Mouse (Mus musculus) forebrain, embryonic 16.5 days (tissue): Measurements from ENCODE around the gene Jam2. TPM values are rescaled to one million over a fixed set of nuclear protein-coding genes. Genes with fewer than 3 reads are reported as not detected.

Source experiments
- ATAC-seq: fragments of 200-750 bp; cut with Nextera tagmentation; 2 replicates; pipeline ENCODE4 v1.8.0; 2017; ENCODE audit warnings: mild to moderate bottlenecking, moderate library complexity
- H3K27ac ChIP-seq: fragments of 300-500 bp; sonication (generic); 2 replicates; pipeline ENCODE4 v1.5.1; 2014; ENCODE audit warnings: low read length, control low read depth
- H3K27me3 ChIP-seq: fragments of 300-500 bp; sonication (generic); replicated peaks from 2 replicates; pipeline ENCODE4 v1.6.1; 2014; ENCODE audit warnings: low read length; ENCODE audit not compliant: control insufficient read depth, insufficient read depth
- H3K36me3 ChIP-seq: fragments of 300-500 bp; sonication (generic); 2 replicates; pipeline ENCODE4 v1.6.1; 2014; ENCODE audit not compliant: control insufficient read depth, insufficient read depth
- H3K4me1 ChIP-seq: fragments of 300-500 bp; sonication (generic); replicated peaks from 2 replicates; pipeline ENCODE4 v1.6.1; 2014; ENCODE audit warnings: low read length; ENCODE audit not compliant: control insufficient read depth, insufficient read depth
- H3K4me2 ChIP-seq: fragments of 300-500 bp; sonication (generic); 2 replicates; pipeline ENCODE4 v1.6.1; 2014; ENCODE audit warnings: mild to moderate bottlenecking, low read length, control low read depth
- H3K4me3 ChIP-seq: fragments of 300-500 bp; sonication (generic); replicated peaks from 2 replicates; pipeline ENCODE4 v1.5.1; 2014; ENCODE audit warnings: mild to moderate bottlenecking, low read length, control low read depth
- H3K9ac ChIP-seq: fragments of 300-500 bp; sonication (generic); replicated peaks from 2 replicates; pipeline ENCODE4 v1.6.1; 2014; ENCODE audit warnings: low read depth, low read length, control low read depth
- H3K9me3 ChIP-seq: fragments of 300-500 bp; sonication (generic); 2 replicates; pipeline ENCODE4 v1.6.1; 2016; ENCODE audit warnings: low read length; ENCODE audit not compliant: control insufficient read depth
- WGBS: fragments of 180-500 bp; shearing (Covaris S2); extraction: QIAGEN DNeasy Blood & Tissue Kit; methylation state at CpG from one replicate; pipeline ENCODE4 v1.1.7; 2014; 5-methylcytosine and 5-hydroxymethylcytosine counted together
- polyA plus RNA-seq: library from polyadenylated mRNA; unstranded; fragments of >200 nt; fragmentation: Nextera tagmentation; extraction: Ambion mirVana; gene quantifications from 2 replicates; pipeline ENCODE4 v1.2.1, GENCODE M21; 2015

The Jam2 gene
- polyA plus RNA-seq, 1 experiment from 2014 or later, result 15.8 TPM

DNA sequence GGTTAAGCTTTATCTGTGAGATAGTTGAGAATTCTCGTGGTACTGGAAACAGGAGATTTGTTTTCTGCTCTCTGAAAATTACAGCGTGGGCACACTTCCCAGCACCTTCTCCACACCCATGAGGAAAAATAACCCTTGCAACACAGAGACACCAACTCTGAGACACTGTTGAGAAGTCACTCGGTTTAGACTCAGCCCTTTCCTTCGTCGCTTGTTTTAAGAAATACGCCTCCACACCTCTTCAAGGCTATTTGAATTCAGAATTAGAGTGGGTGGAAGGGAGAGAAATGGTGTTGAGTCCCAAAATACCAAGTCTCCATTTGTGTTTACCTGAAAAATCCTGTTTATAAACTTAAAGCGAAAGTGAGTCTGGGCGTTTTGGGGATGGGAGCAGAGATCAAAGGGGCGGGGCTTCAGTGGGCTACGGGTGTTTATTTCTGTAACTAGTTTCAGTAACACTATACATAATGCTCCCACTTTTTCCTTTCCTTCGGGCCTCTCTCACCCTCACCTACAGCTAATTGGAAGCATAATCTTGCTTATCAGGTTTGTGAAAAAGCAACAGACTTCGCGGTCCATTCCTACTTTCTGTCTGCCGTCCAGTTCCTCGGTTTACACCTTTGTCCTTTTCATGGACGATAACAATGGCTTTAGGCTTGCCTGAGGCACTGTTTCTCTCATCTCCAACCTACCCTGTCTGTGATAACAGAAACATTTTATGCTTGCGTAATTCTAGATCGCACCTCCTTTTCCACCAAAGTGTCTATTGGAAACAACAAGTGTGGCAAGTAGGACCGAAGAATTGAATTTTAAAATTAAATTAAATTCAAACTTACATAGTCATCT, 4.1 kb upstream of the Jam2 start:
- 83% methylated on average over 19 of the region's 19 CpGs for WGBS
- H3K4me2 ChIP-seq, result no peak overlapping the region
- H3K27ac ChIP-seq, result no peak overlapping the region
- peaks cover 12% of the 10 kb centered on the region for H3K4me1 ChIP-seq
- no peaks in the 10 kb centered on the region for H3K27me3 ChIP-seq
- no peaks in the 10 kb centered on the region for H3K9me3 ChIP-seq
- no peak overlapping the region for H3K4me3 ChIP-seq
- ATAC-seq, result no peak
- no peaks in the 10 kb centered on the region for H3K36me3 ChIP-seq
- H3K9ac ChIP-seq, result no peak overlapping the region

GRCm38 (mm10) chr16:84770891-84771290, 3.0 kb upstream of the Jam2 start:
- Histone ChIP-seq H3K4me1 (peaks cover 17% of the 10 kb centered on the region), H3K27me3 (no peaks in the 10 kb centered on the region), H3K9me3 (no peaks in the 10 kb centered on the region), H3K27ac (no peak overlapping the region), H3K36me3 (no peaks in the 10 kb centered on the region), H3K4me2 (no peak overlapping the region), H3K9ac (no peak overlapping the region), H3K4me3 (no peak overlapping the region)
- ATAC-seq, result no peak
- WGBS, result 92% methylated on average over 7 of the region's 7 CpGs

GRCm38 (mm10) chr16:84771461-84771860, 2.5 kb upstream of the Jam2 start:
- 96% methylated on average over 2 of the region's 2 CpGs for WGBS

DNA sequence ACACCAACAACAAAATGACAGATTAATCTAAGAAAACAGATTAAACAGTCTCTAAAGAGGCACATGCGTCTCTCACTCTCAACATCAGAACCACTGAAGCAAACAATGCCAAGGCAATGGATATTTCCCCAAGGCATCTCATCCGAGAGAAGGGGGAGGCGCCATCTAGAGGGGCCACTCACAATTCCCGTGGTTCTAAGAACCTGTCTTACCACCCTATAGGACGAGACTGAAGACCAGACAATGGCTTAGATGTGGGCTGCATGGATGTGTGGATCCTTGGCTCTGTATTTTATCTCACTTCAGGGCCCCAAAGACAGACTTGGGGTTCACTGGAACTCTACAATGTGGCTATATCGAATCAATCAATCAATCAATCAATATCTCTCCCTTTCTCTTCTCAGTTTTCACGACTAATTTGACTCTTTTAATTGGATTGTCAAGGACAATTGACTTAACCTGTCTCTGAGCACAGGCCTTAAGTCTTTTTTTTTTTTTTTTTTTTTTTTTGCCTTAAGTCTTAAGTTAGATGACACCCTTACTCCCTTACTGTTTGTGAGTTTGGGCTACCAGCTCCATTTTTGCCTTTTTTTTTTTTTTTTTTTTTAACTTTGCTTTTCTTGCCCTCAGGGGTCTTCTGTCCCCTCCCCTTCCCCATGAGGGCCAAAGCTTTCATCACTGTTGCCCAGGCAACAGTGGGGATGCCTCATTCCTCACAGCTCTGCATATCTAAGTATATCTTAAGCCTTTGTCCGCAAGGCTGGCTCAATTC, 1.2 kb upstream of the Jam2 start:
- 7% methylated on average over 8 of the region's 8 CpGs for WGBS
- H3K4me3 ChIP-seq, result no peak overlapping the region
- no peaks in the 10 kb centered on the region for H3K36me3 ChIP-seq
- 0 out of 2 replicates have a peak overlapping the region, but pooled peaks have one; percentile 1 for H3K9ac ChIP-seq
- no peak overlapping the region for H3K27ac ChIP-seq
- peak overlapping the region; percentile 99 for H3K4me2 ChIP-seq
- H3K27me3 ChIP-seq, result no peaks in the 10 kb centered on the region
- no peak for ATAC-seq
- H3K9me3 ChIP-seq, result no peaks in the 10 kb centered on the region
- peaks cover 17% of the 10 kb centered on the region for H3K4me1 ChIP-seq

More at GRCm38 (mm10) chr16:84771461-84771860, 2.5 kb upstream of the Jam2 start:
- H3K9me3 ChIP-seq, result no peaks in the 10 kb centered on the region
- no peak for ATAC-seq
- no peak overlapping the region for H3K4me3 ChIP-seq
- no peaks in the 10 kb centered on the region for H3K27me3 ChIP-seq
- H3K4me1 ChIP-seq, result peaks cover 17% of the 10 kb centered on the region
- no peak overlapping the region for H3K9ac ChIP-seq
- H3K4me2 ChIP-seq, result no peak overlapping the region
- H3K27ac ChIP-seq, result no peak overlapping the region
- no peaks in the 10 kb centered on the region for H3K36me3 ChIP-seq

- peaks cover 17% of the 10 kb centered on the region for H3K4me1 ChIP-seq
- H3K4me2 ChIP-seq, result peak overlapping the region; percentile 99
- no peaks in the 10 kb centered on the region for H3K9me3 ChIP-seq
- ATAC-seq, result peak; percentile 5; the same call in 1 of the 2 replicates
- H3K4me3 ChIP-seq, result peak overlapping the region; percentile 81
- H3K27me3 ChIP-seq, result no peaks in the 10 kb centered on the region
- under 1% methylated on average over 15 of the region's 15 CpGs for WGBS
- no peaks in the 10 kb centered on the region for H3K36me3 ChIP-seq
- peak overlapping the region; percentile 74 for H3K9ac ChIP-seq
- peak overlapping the region; percentile 91; the same call in 1 of the 2 replicates for H3K27ac ChIP-seq
These were observed 558 bp upstream of the Jam2 start for GRCm38 (mm10) chr16:84773268-84773861.

DNA sequence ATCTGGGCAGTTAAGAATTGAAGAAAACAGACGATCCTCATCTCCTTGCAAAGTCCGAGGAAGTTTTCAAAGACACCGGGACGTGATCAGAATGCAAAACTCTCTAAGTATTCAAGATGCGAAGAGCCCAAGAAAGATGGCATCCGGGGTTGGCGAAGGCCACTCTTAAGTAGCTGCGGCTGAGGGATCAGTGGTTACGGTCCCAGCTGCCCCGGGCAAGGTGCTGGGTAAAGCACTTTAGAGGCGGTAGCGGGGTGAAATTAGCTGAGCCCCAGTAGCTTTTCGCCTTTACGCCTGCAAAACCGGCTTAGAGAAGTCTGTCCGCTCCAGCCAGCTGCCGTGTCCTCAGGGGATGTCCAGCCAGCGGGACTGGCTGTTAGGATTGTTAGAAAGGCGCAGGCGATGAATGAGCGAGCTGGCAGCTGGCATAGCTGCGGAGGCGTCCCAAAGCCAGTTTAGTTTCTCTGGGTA, 873 bp downstream of the Jam2 start:
- H3K27me3 ChIP-seq, result no peaks in the 10 kb centered on the region
- peak overlapping the region; percentile 81 for H3K4me3 ChIP-seq
- peak overlapping the region; percentile 91 for H3K27ac ChIP-seq
- WGBS, result under 1% methylated on average over 23 of the region's 23 CpGs
- peak overlapping the region; percentile 74 for H3K9ac ChIP-seq
- H3K9me3 ChIP-seq, result no peaks in the 10 kb centered on the region
- peak overlapping the region; percentile 99 for H3K4me2 ChIP-seq
- ATAC-seq, result peak; percentile 41
- no peaks in the 10 kb centered on the region for H3K36me3 ChIP-seq
- H3K4me1 ChIP-seq, result peaks cover 17% of the 10 kb centered on the region

- H3K9ac ChIP-seq, result no peak overlapping the region
- H3K9me3 ChIP-seq, result no peaks in the 10 kb centered on the region
- ATAC-seq, result no peak
- peaks cover 17% of the 10 kb centered on the region for H3K4me1 ChIP-seq
- H3K27ac ChIP-seq, result no peak overlapping the region
- no peaks in the 10 kb centered on the region for H3K36me3 ChIP-seq
- H3K4me3 ChIP-seq, result peak overlapping the region; percentile 81
- H3K27me3 ChIP-seq, result no peaks in the 10 kb centered on the region
- 12% methylated on average over 11 of the region's 11 CpGs for WGBS
- H3K4me2 ChIP-seq, result peak overlapping the region; percentile 99
These were observed 1.4 kb downstream of the Jam2 start for GRCm38 (mm10) chr16:84775356-84775755.

DNA sequence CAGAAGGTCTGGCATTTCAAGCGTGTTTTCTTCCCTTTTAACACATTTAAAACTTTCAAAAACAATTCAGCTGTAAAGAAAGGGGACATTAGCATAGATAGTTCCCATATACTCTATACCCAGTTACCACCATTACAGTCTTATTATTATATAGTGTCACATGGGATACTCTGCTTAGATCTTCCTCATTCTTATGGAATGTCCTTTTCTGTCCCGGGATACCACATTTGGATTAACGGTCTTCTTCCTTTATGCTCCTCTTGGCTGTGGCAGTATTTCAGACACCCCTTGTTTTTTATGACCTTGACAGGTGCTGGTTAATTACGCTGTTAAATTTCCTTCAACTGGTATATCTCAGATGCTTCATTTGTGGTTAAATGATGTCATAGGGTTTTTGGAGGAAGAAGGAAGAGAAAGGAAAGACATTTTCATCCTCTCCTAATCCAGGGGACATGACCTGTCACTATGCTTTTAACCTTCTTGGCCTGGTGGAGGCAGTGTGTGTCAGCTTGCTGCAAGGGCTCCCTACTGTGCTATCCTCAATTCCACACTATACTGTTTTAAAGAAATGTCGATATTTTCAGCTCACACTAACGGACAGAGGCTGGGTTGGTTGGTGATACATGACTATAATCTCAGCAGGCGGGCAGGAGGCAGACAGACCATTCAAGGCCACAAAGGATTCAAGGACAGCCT, 2.3 kb downstream of the Jam2 start:
- Histone ChIP-seq H3K4me1 (peaks cover 17% of the 10 kb centered on the region), H3K4me3 (no peak overlapping the region), H3K9ac (no peak overlapping the region), H3K4me2 (peak overlapping the region; percentile 99), H3K9me3 (no peaks in the 10 kb centered on the region), H3K27me3 (no peaks in the 10 kb centered on the region), H3K36me3 (no peaks in the 10 kb centered on the region), H3K27ac (no peak overlapping the region)
- ATAC-seq, result no peak
- 38% methylated on average over 7 of the region's 7 CpGs for WGBS
